Mouse (Mus musculus): ENCODE measurements around the gene 4930430F08Rik. TPM values are rescaled to one million over a fixed set of nuclear protein-coding genes. Genes with fewer than 3 reads are reported as not detected.

4930430F08Rik gene
- total RNA-seq (2023): 1.5 and 1.8 TPM in 2 replicates

GRCm38 (mm10) chr10:100590323-100590722, at the start of gene 4930430F08Rik, which contains the start of gene 1700017N19Rik:
TSS of gene 4930430F08Rik (minus strand) at chr10:100590423.
TSS of gene 1700017N19Rik (plus strand) at chr10:100590484.

Other genes starting within 250 kb of the 4930430F08Rik start
- not detected in 2 replicates for gene Gm4302, start 249.6 kb downstream of the 4930430F08Rik start, total RNA-seq (2023)
- gene Gm4303, start 244.5 kb downstream of the 4930430F08Rik start, total RNA-seq (2023): not detected in 2 replicates
- gene Gm4305, start 239.3 kb downstream of the 4930430F08Rik start, total RNA-seq (2023): not detected in 2 replicates
- gene Gm4307, start 229.1 kb downstream of the 4930430F08Rik start, total RNA-seq (2023): not detected in 2 replicates
- not detected in 2 replicates for gene Gm4312, start 207.9 kb downstream of the 4930430F08Rik start, total RNA-seq (2023)
- gene Tmtc3, start 103.1 kb downstream of the 4930430F08Rik start, total RNA-seq (2023): 3.3 and 4.1 TPM in 2 replicates
- gene Cep290, start 102.9 kb downstream of the 4930430F08Rik start, total RNA-seq (2023): 2.4 and 2.8 TPM in 2 replicates
- not detected in 2 replicates for gene 1700017N19Rik, start 61 bp upstream of the 4930430F08Rik start, total RNA-seq (2023)